Mouse (Mus musculus) kidney, postnatal 0 days (tissue): ENCODE results near the gene Fgf5. TPM values are rescaled to one million over a fixed set of nuclear protein-coding genes. Genes with fewer than 3 reads are reported as not detected.
A peak's percentile ranks its signal among the peaks of the same experiment; 100 is the strongest.

Source experiments
- ATAC-seq: fragments of 200-750 bp; cut with Nextera tagmentation; replicated peaks from 2 replicates; pipeline ENCODE4 v1.8.0; 2017; ENCODE audit warnings: low read depth, moderate number of reproducible peaks, moderate TSS enrichment, moderate library complexity; ENCODE audit not compliant: low FRiP score
- DNase-seq: peaks from one replicate; pipeline ENCODE4 v3.0.0-alpha.2; 2016; ENCODE audit warnings: low spot score
- H3K27ac ChIP-seq: fragments of 300-500 bp; sonication (generic); 2 replicates; pipeline ENCODE4 v1.5.1; 2014; ENCODE audit warnings: mild to moderate bottlenecking
- H3K27me3 ChIP-seq: fragments of 300-500 bp; sonication (generic); 2 replicates; pipeline ENCODE4 v1.6.1; 2014; ENCODE audit warnings: low read length, mixed read lengths; ENCODE audit not compliant: insufficient read depth
- H3K36me3 ChIP-seq: fragments of 300-500 bp; sonication (generic); 2 replicates; pipeline ENCODE4 v1.6.1; 2014; ENCODE audit warnings: low read length, mixed read lengths; ENCODE audit not compliant: insufficient read depth
- H3K4me1 ChIP-seq: fragments of 300-500 bp; sonication (generic); replicated peaks from 2 replicates; pipeline ENCODE4 v1.6.1; 2014; ENCODE audit warnings: antibody characterized with exemption, low read length, mixed read lengths; ENCODE audit not compliant: insufficient read depth
- H3K4me2 ChIP-seq: fragments of 300-500 bp; sonication (generic); 2 replicates; pipeline ENCODE4 v1.6.1; 2014; ENCODE audit warnings: mild to moderate bottlenecking, low read length, moderate library complexity, mixed read lengths
- H3K4me3 ChIP-seq: fragments of 300-500 bp; sonication (generic); replicated peaks from 2 replicates; pipeline ENCODE4 v1.5.1; 2014; ENCODE audit warnings: low read depth, low read length
- H3K9ac ChIP-seq: fragments of 300-500 bp; sonication (generic); 2 replicates; pipeline ENCODE4 v1.6.1; 2014; ENCODE audit warnings: low read depth, low read length
- H3K9me3 ChIP-seq: fragments of 300-500 bp; sonication (generic); replicated peaks from 2 replicates; pipeline ENCODE4 v1.6.1; 2016; ENCODE audit warnings: low read length, inconsistent platforms, mixed read lengths
- CTCF ChIP-seq: IDR thresholded peaks from 2 replicates; pipeline ENCODE4 v1.5.1; 2016; ENCODE audit warnings: antibody characterized with exemption, low read depth, mild to moderate bottlenecking, moderate library complexity
- WGBS: fragments of 180-500 bp; shearing (Covaris S2); extraction: QIAGEN DNeasy Blood & Tissue Kit; methylation state at CpG from one replicate; pipeline ENCODE4 v1.1.7; 2014; 5-methylcytosine and 5-hydroxymethylcytosine counted together
- polyA plus RNA-seq: library from polyadenylated mRNA; unstranded; fragments of >200 nt; fragmentation: Nextera tagmentation; extraction: Ambion mirVana; gene quantifications from 2 replicates; pipeline ENCODE4 v1.2.1, GENCODE M21; 2015

Gene Fgf5
- polyA plus RNA-seq, 1 experiment from 2014 or later: not detected

GRCm38 (mm10) chr5:98255760-98256490 lies 1.9 kb downstream of the Fgf5 start:
- no peak overlapping the region for H3K9ac ChIP-seq
- DNase-seq (no peak), ATAC-seq (no peak)
- no peak for TF ChIP-seq CTCF
- H3K27ac ChIP-seq: no peak overlapping the region
- H3K4me1 ChIP-seq: no peaks in the 10 kb centered on the region
- no peak overlapping the region; the same call in 1 of the 2 replicates for H3K4me3 ChIP-seq
- H3K27me3 ChIP-seq: peaks cover 26% of the 10 kb centered on the region
- H3K4me2 ChIP-seq: no peak overlapping the region
- H3K36me3 ChIP-seq: no peaks in the 10 kb centered on the region
- WGBS: 13% methylated on average over 18 of the region's 18 CpGs
- H3K9me3 ChIP-seq: no peaks in the 10 kb centered on the region

DNA sequence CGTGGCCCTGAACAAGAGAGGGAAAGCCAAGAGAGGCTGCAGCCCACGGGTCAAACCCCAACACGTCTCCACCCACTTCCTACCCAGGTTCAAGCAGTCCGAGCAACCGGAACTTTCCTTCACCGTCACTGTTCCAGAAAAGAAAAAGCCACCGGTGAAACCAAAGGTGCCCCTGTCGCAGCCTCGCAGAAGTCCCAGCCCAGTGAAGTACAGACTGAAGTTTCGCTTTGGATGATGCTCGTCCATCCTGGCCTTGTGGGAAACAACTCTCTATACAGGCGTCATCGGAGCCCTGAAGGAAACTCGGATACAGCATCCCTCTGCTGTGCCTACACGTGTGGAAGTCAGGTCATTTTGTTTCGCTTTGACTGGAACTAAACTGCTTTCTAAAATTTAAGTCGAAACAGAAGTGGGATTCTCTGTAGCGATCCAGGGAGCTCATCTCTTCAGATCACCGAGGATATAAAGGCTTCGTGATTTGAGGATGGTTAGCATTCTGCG lies 21.4 kb downstream of the Fgf5 start:
- Histone ChIP-seq H3K9ac (no peak overlapping the region), H3K27ac (no peak overlapping the region), H3K36me3 (no peaks in the 10 kb centered on the region), H3K4me3 (no peak overlapping the region), H3K4me1 (no peaks in the 10 kb centered on the region), H3K9me3 (no peaks in the 10 kb centered on the region), H3K4me2 (no peak overlapping the region), H3K27me3 (no peaks in the 10 kb centered on the region)
- 81% methylated on average over 21 of the region's 21 CpGs for WGBS
- DNase-seq (no peak), ATAC-seq (no peak)
- no peak for TF ChIP-seq CTCF

DNA sequence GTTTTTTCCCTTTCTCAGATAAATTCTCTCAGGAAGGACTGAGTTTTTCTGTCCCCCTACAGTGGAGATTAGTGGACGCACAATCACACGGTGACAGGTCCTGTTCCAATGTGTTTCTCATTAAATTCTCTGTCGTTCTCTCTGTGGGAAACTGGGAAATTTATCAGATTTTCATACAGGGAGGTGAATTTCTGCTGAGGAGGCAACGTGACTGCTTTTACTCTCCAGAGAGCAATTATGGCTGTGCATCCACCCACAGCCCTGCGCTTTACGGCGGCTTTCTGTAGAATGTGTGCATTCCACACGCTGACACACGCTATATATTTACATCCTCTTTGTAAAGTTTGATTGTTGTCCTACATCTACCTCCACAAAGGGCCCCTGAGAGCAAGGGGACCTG lies 28.0 kb downstream of the Fgf5 start:
- no peak for TF ChIP-seq CTCF
- H3K27me3 ChIP-seq: no peaks in the 10 kb centered on the region
- H3K4me2 ChIP-seq: no peak overlapping the region
- no peak for ATAC-seq
- H3K36me3 ChIP-seq: no peaks in the 10 kb centered on the region
- DNase-seq: no peak
- H3K4me3 ChIP-seq: no peak overlapping the region
- 46% methylated on average over 9 of the region's 9 CpGs for WGBS
- no peak overlapping the region for H3K9ac ChIP-seq
- H3K27ac ChIP-seq: no peak overlapping the region
- H3K9me3 ChIP-seq: no peaks in the 10 kb centered on the region
- H3K4me1 ChIP-seq: no peaks in the 10 kb centered on the region

- Histone ChIP-seq H3K4me3 (no peak overlapping the region), H3K27me3 (no peaks in the 10 kb centered on the region), H3K4me2 (0 out of 2 replicates have a peak overlapping the region, but pooled peaks have one; percentile 21), H3K9ac (no peak overlapping the region), H3K36me3 (no peaks in the 10 kb centered on the region), H3K4me1 (no peaks in the 10 kb centered on the region), H3K9me3 (no peaks in the 10 kb centered on the region), H3K27ac (no peak overlapping the region)
- 36% methylated on average over 17 of the region's 17 CpGs for WGBS
- no peak for ATAC-seq
- no peak for TF ChIP-seq CTCF
- DNase-seq: peak; percentile 15
Measured at GRCm38 (mm10) chr5:98283696-98284478, 29.9 kb downstream of the Fgf5 start.

DNA sequence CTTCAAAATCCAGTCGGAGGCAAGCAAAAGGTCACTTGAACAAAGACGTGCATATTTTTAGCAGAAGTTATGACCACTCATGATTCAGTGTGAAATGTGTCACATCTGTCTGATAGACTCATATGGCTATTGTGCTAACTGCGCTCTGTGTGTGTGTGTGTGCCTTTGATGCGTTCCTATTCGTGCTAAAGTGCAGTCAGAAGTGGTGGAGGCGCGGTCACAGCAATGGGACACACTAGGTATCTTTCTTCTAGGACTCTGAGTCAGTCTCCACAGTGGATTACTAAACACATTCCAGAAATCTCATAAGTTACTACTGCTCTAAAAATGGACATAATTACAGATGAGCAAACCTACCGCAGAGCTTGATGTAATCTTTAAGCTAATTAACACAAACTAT lies 36.7 kb downstream of the Fgf5 start:
- TF ChIP-seq CTCF: no peak
- Histone ChIP-seq H3K4me3 (no peak overlapping the region), H3K4me1 (0 out of 2 replicates have a peak, but pooled peaks cover 6% of the 10 kb centered on the region), H3K4me2 (no peak overlapping the region), H3K9me3 (no peaks in the 10 kb centered on the region), H3K36me3 (no peaks in the 10 kb centered on the region), H3K9ac (no peak overlapping the region), H3K27ac (no peak overlapping the region), H3K27me3 (peaks cover 7% of the 10 kb centered on the region; the same call in 1 of the 2 replicates)
- WGBS: 81% methylated on average over 8 of the region's 8 CpGs
- ATAC-seq: no peak
- DNase-seq: no peak

GRCm38 (mm10) chr5:98292388-98293048 lies 38.5 kb downstream of the Fgf5 start:
- H3K27ac ChIP-seq: no peak overlapping the region
- no peak overlapping the region for H3K9ac ChIP-seq
- ATAC-seq: no peak
- no peak for TF ChIP-seq CTCF
- 0 out of 2 replicates have a peak, but pooled peaks cover 6% of the 10 kb centered on the region for H3K4me1 ChIP-seq
- DNase-seq: no peak
- no peaks in the 10 kb centered on the region for H3K36me3 ChIP-seq
- peaks cover 7% of the 10 kb centered on the region; the same call in 1 of the 2 replicates for H3K27me3 ChIP-seq
- WGBS: 2% methylated on average over 19 of the region's 19 CpGs
- H3K4me2 ChIP-seq: peak overlapping the region; percentile 42
- H3K9me3 ChIP-seq: no peaks in the 10 kb centered on the region
- peak overlapping the region; percentile 3 for H3K4me3 ChIP-seq
